ENCODE assay signal across 8 mouse cellular contexts in genomic region chr17:24167891-24168505, GRCm38 (mm10). TPM values are rescaled to one million over a fixed set of nuclear protein-coding genes. Genes with fewer than 3 reads are reported as not detected.
DNase-seq lines count a peak whose midpoint lies in the region; ATAC-seq and TF ChIP-seq lines count a peak whose summit lies in the region.

No protein-coding gene starts in this region.

- peak overlapping the region; percentile 92 for H3K4me3 ChIP-seq in heart, adult 2 months
- peak overlapping the region; percentile 81 to 88 for H3K4me3 ChIP-seq in MEL (ENCODE audit: control insufficient read depth in 1 of 2, insufficient read depth in 1 of 2, low read depth in 2 of 2, low read length in 2 of 2)
- H3K4me3 ChIP-seq in hindbrain, embryonic 10.5 days: peak overlapping the region; percentile 96
- H3K4me3 ChIP-seq in liver, postnatal 0 days (ENCODE audit: low read depth, low read length): peak overlapping the region; percentile 89

- TF ChIP-seq CTCF in heart, adult 2 months (IDR thresholded peaks at IDR 0.05): no peak
- no peak for TF ChIP-seq CTCF in MEL (IDR thresholded peaks at IDR 0.05 in 2 of 3, conservative IDR thresholded peaks at IDR 0.05 in 1 of 3; ENCODE audit: control insufficient read depth in 1 of 3, insufficient read depth in 1 of 3, low read depth in 2 of 3, low read length in 3 of 3, poor library complexity in 1 of 3, severe bottlenecking in 1 of 3)
- no peak for TF ChIP-seq CTCF in liver, postnatal 0 days (IDR thresholded peaks at IDR 0.05; ENCODE audit: low read depth)

- H3K27ac ChIP-seq in heart, adult 2 months: no peak overlapping the region; the same call in 1 of the 2 replicates
- peak overlapping the region; percentile 52 for H3K27ac ChIP-seq in MEL (ENCODE audit: control insufficient read depth, low read depth, low read length)
- H3K27ac ChIP-seq in hindbrain, embryonic 10.5 days: peak overlapping the region; percentile 100
- peak overlapping the region; percentile 96 for H3K27ac ChIP-seq in liver, postnatal 0 days (ENCODE audit: low read depth)

- H3K4me1 ChIP-seq in heart, adult 2 months (ENCODE audit: control insufficient read depth, insufficient read depth, low read length): peaks cover 5% of the 10 kb centered on the region
- peaks cover 11 to 33% of the 10 kb centered on the region in 2 experiments for H3K4me1 ChIP-seq in MEL (ENCODE audit: control insufficient read depth in 1 of 2, insufficient read depth in 2 of 2, low read length in 2 of 2)
- H3K4me1 ChIP-seq in hindbrain, embryonic 10.5 days (replicated peaks): peaks cover 31% of the 10 kb centered on the region
- H3K4me1 ChIP-seq in liver, postnatal 0 days (ENCODE audit: insufficient read depth): peaks cover 37% of the 10 kb centered on the region

- peak overlapping the region; percentile 83 for H3K4me2 ChIP-seq in liver, postnatal 0 days (ENCODE audit: low read depth, low read length)

- 39% methylated on average over 7 of the region's 7 CpGs for WGBS in heart, adult 2 months
- WGBS in hindbrain, embryonic 10.5 days: 65% methylated on average over 7 of the region's 7 CpGs
- 33% methylated on average over 7 of the region's 7 CpGs for WGBS in liver, postnatal 0 days (ENCODE audit: insufficient replicate concordance)

- H3K9me3 ChIP-seq in MEL (replicated peaks; ENCODE audit: insufficient read depth, low read length): no peaks in the 10 kb centered on the region
- H3K9me3 ChIP-seq in hindbrain, embryonic 10.5 days: no peaks in the 10 kb centered on the region
- H3K9me3 ChIP-seq in liver, postnatal 0 days (ENCODE audit: low read length): no peaks in the 10 kb centered on the region

- intact Hi-C loops in heart, adult 2 months (cut with DNase I): no loop called here
- intact Hi-C loops in heart, postnatal 14 days (cut with DNase I): no loop called here

- H3K36me3 ChIP-seq in heart, adult 2 months (ENCODE audit: control insufficient read depth, insufficient read depth, low read length): no peaks in the 10 kb centered on the region
- peaks cover 4 to 28% of the 10 kb centered on the region in 2 experiments for H3K36me3 ChIP-seq in MEL (ENCODE audit: control insufficient read depth in 1 of 2, insufficient read depth in 2 of 2, low read length in 2 of 2)
- H3K36me3 ChIP-seq in hindbrain, embryonic 10.5 days: peaks cover 33% of the 10 kb centered on the region
- peaks cover 23% of the 10 kb centered on the region for H3K36me3 ChIP-seq in liver, postnatal 0 days (replicated peaks; ENCODE audit: insufficient read depth, low read length)

- no peak for TF ChIP-seq EP300 in heart, adult 2 months (IDR thresholded peaks at IDR 0.05; ENCODE audit: insufficient read depth, low read depth, low read length)
- no peak for TF ChIP-seq EP300 in MEL (IDR thresholded peaks at IDR 0.05; ENCODE audit: low read depth in 1 of 2, low read length in 2 of 2)
- TF ChIP-seq EP300 in liver, postnatal 0 days (IDR thresholded peaks at IDR 0.05; ENCODE audit: low read depth): no peak

- TF ChIP-seq RAD21 in MEL (IDR thresholded peaks at IDR 0.05; ENCODE audit: low read depth, low read length): no peak

- peak overlapping the region; percentile 84 for H3K9ac ChIP-seq in heart, adult 2 months (ENCODE audit: low read depth, low read length)
- peak overlapping the region; percentile 96 for H3K9ac ChIP-seq in MEL (ENCODE audit: control insufficient read depth, low read depth, low read length, poor library complexity, severe bottlenecking)
- H3K9ac ChIP-seq in liver, postnatal 0 days (replicated peaks): peak overlapping the region; percentile 81

- TF ChIP-seq POLR2A in heart, adult 2 months (IDR thresholded peaks at IDR 0.05; ENCODE audit: insufficient read depth, low read depth, low read length): no peak
- no peak for TF ChIP-seq POLR2A in MEL (IDR thresholded peaks at IDR 0.05; ENCODE audit: control insufficient read depth in 1 of 2, insufficient read depth in 1 of 2, low read depth in 1 of 2, low read length in 2 of 2, poor library complexity in 1 of 2)

- H3K27me3 ChIP-seq in heart, adult 2 months (ENCODE audit: control insufficient read depth, insufficient read depth, low read length): no peaks in the 10 kb centered on the region
- H3K27me3 ChIP-seq in MEL (ENCODE audit: control insufficient read depth in 1 of 2, insufficient read depth in 2 of 2, low read length in 2 of 2): no peaks in the 10 kb centered on the region
- H3K27me3 ChIP-seq in hindbrain, embryonic 10.5 days (ENCODE audit: insufficient read depth, poor library complexity, severe bottlenecking): no peaks in the 10 kb centered on the region
- no peaks in the 10 kb centered on the region for H3K27me3 ChIP-seq in liver, postnatal 0 days (ENCODE audit: insufficient read depth, low read length)

- no peak for DNase-seq in heart, adult 2 months
- DNase-seq in heart, postnatal 14 days: no peak
- no peak for DNase-seq in MEL (ENCODE audit: low read depth, low spot score)
- DNase-seq in hindbrain, embryonic 10.5 days (ENCODE audit: low spot score): no peak
- DNase-seq in liver, postnatal 0 days: no peak
- no peak for DNase-seq in urinary bladder, postnatal 10 days (ENCODE audit: low spot score)
- DNase-seq in yolk sac, embryonic 10.5 days (ENCODE audit: low spot score): no peak
- no peak for DNase-seq in right cerebral cortex, postnatal 14 days

- H3K79me2 ChIP-seq in heart, adult 2 months (replicated peaks; ENCODE audit: control insufficient read depth, insufficient read depth, low read length): no peaks in the 10 kb centered on the region; the same call in 1 of the 2 replicates
- H3K79me2 ChIP-seq in MEL (ENCODE audit: control insufficient read depth, insufficient read depth, low read length, poor library complexity): peaks cover 35% of the 10 kb centered on the region

- ATAC-seq in liver, postnatal 0 days: no peak

TF ChIP-seq in MEL, 35 proteins besides CTCF, POLR2A, EP300 and RAD21:
- TF ChIP-seq ELF1 (IDR thresholded peaks at IDR 0.05; ENCODE audit: low read depth, low read length): no peak
- no peak for TF ChIP-seq GATA1 (IDR thresholded peaks at IDR 0.05; ENCODE audit: low read depth, low read length)
- TF ChIP-seq GABPA (IDR thresholded peaks at IDR 0.05; ENCODE audit: low read depth, low read length): no peak
- no peak for TF ChIP-seq SIN3A (IDR thresholded peaks at IDR 0.05; ENCODE audit: low read length)
- TF ChIP-seq MAFK (IDR thresholded peaks at IDR 0.05; ENCODE audit: borderline replicate concordance, low read depth, low read length): no peak
- no peak for TF ChIP-seq NRF1 (IDR thresholded peaks at IDR 0.05; ENCODE audit: insufficient read depth, low read depth, low read length, poor library complexity, severe bottlenecking)
- no peak for TF ChIP-seq HCFC1 (IDR thresholded peaks at IDR 0.05; ENCODE audit: low read depth, low read length)
TF ChIP-seq in MEL: peak in this region for 0.

RNA-seq across cellular contexts. Expression of gene Atp6v0c, which starts 1.5 kb away (rescaled TPM):
- 100 to 1,000 TPM; 219 to 255 TPM for total RNA-seq in heart, adult 2 months (2021)
- 732 and 788 TPM in 2 replicates for polyA plus RNA-seq in heart, adult 2 months (2012; rRNA removed)
- 100 to 1,000 TPM; 241 to 249 TPM for total RNA-seq in heart, postnatal 14 days (2021)
- total RNA-seq in MEL (2012; rRNA removed): 58.4 and 59.3 TPM in 2 replicates
- 100 to 1,000 TPM; 125 to 515 TPM for polyA plus RNA-seq in MEL (2012; ENCODE audit: insufficient read depth in 1 of 2, insufficient read length in 2 of 2, low read depth in 1 of 2, low replicate concordance in 2 of 2, missing spikeins in 1 of 2)
- polyA plus RNA-seq in hindbrain, embryonic 10.5 days (2016; fragmentation: Nextera tagmentation; extraction: Ambion mirVana): 488 and 579 TPM in 2 replicates
- 422 and 445 TPM in 2 replicates for polyA plus RNA-seq in liver, postnatal 0 days (2015; fragmentation: Nextera tagmentation; extraction: Ambion mirVana)

RNA-seq across cellular contexts. Expression of gene Amdhd2, which starts 4.4 kb away (rescaled TPM):
- total RNA-seq in heart, adult 2 months (2021): 10 to 100 TPM in 1 of 2 experiments, 1 to 10 TPM in 1; 9.0 to 10.2 TPM
- 11.5 and 17.7 TPM in 2 replicates for polyA plus RNA-seq in heart, adult 2 months (2012; rRNA removed)
- 10 to 100 TPM; 12.2 to 12.7 TPM for total RNA-seq in heart, postnatal 14 days (2021)
- 11.4 and 15.9 TPM in 2 replicates for total RNA-seq in MEL (2012; rRNA removed)
- 10 to 100 TPM in 1 of 2 experiments, not detected in 1; 36.1 TPM for polyA plus RNA-seq in MEL (2012; ENCODE audit: insufficient read depth in 1 of 2, insufficient read length in 2 of 2, low read depth in 1 of 2, low replicate concordance in 2 of 2, missing spikeins in 1 of 2)
- polyA plus RNA-seq in hindbrain, embryonic 10.5 days (2016; fragmentation: Nextera tagmentation; extraction: Ambion mirVana): 42.9 and 50.0 TPM in 2 replicates
- 18.5 and 20.0 TPM in 2 replicates for polyA plus RNA-seq in liver, postnatal 0 days (2015; fragmentation: Nextera tagmentation; extraction: Ambion mirVana)

RNA-seq across cellular contexts. Expression of gene Pdpk1, which starts 17.3 kb away (rescaled TPM):
- total RNA-seq in heart, adult 2 months (2021): 10 to 100 TPM; 42.5 to 49.1 TPM
- 10.4 and 20.6 TPM in 2 replicates for polyA plus RNA-seq in heart, adult 2 months (2012; rRNA removed)
- total RNA-seq in heart, postnatal 14 days (2021): 10 to 100 TPM; 46.2 to 47.8 TPM
- 19.0 and 19.3 TPM in 2 replicates for total RNA-seq in MEL (2012; rRNA removed)
- polyA plus RNA-seq in MEL (2012; ENCODE audit: insufficient read depth in 1 of 2, insufficient read length in 2 of 2, low read depth in 1 of 2, low replicate concordance in 2 of 2, missing spikeins in 1 of 2): 10 to 100 TPM; 18.3 to 26.9 TPM
- polyA plus RNA-seq in hindbrain, embryonic 10.5 days (2016; fragmentation: Nextera tagmentation; extraction: Ambion mirVana): 30.4 and 32.9 TPM in 2 replicates
- 19.3 and 20.5 TPM in 2 replicates for polyA plus RNA-seq in liver, postnatal 0 days (2015; fragmentation: Nextera tagmentation; extraction: Ambion mirVana)

RNA-seq across cellular contexts. Expression of gene Tbc1d24, which starts 37.4 kb away (rescaled TPM):
- 10 to 100 TPM; 10.3 to 11.0 TPM for total RNA-seq in heart, adult 2 months (2021)
- polyA plus RNA-seq in heart, adult 2 months (2012; rRNA removed): 11.3 and 29.1 TPM in 2 replicates
- total RNA-seq in heart, postnatal 14 days (2021): 1 to 10 TPM; 8.7 to 9.3 TPM
- total RNA-seq in MEL (2012; rRNA removed): 21.8 and 24.3 TPM in 2 replicates
- 10 to 100 TPM; 27.3 to 34.2 TPM for polyA plus RNA-seq in MEL (2012; ENCODE audit: insufficient read depth in 1 of 2, insufficient read length in 2 of 2, low read depth in 1 of 2, low replicate concordance in 2 of 2, missing spikeins in 1 of 2)
- polyA plus RNA-seq in hindbrain, embryonic 10.5 days (2016; fragmentation: Nextera tagmentation; extraction: Ambion mirVana): 6.0 and 6.4 TPM in 2 replicates
- 2.0 and 4.2 TPM in 2 replicates for polyA plus RNA-seq in liver, postnatal 0 days (2015; fragmentation: Nextera tagmentation; extraction: Ambion mirVana)

RNA-seq across cellular contexts. Expression of gene Ntn3, which starts 41.3 kb away (rescaled TPM):
- total RNA-seq in heart, adult 2 months (2021): 1 to 10 TPM in 1 of 2 experiments, under 1 TPM in 1; 0.97 to 1.0 TPM
- 0.64 and 1.1 TPM in 2 replicates for polyA plus RNA-seq in heart, adult 2 months (2012; rRNA removed)
- total RNA-seq in heart, postnatal 14 days (2021): 1 to 10 TPM in 1 of 2 experiments, under 1 TPM in 1; 0.90 to 1.0 TPM
- 1.7 and 2.7 TPM in 2 replicates for total RNA-seq in MEL (2012; rRNA removed)
- polyA plus RNA-seq in MEL (2012; ENCODE audit: insufficient read depth in 1 of 2, insufficient read length in 2 of 2, low read depth in 1 of 2, low replicate concordance in 2 of 2, missing spikeins in 1 of 2): 1 to 10 TPM in 1 of 2 experiments, not detected in 1; 2.5 TPM
- polyA plus RNA-seq in hindbrain, embryonic 10.5 days (2016; fragmentation: Nextera tagmentation; extraction: Ambion mirVana): 4.8 and 7.3 TPM in 2 replicates
- polyA plus RNA-seq in liver, postnatal 0 days (2015; fragmentation: Nextera tagmentation; extraction: Ambion mirVana): 0.37 and 0.45 TPM in 2 replicates
